Mouse (Mus musculus) hindbrain, embryonic 16.5 days (tissue): ENCODE data around the gene Adm2. TPM values are rescaled to one million over a fixed set of nuclear protein-coding genes. Genes with fewer than 3 reads are reported as not detected.

Experiments used
- ATAC-seq: fragments of 200-750 bp; cut with Nextera tagmentation; 2 replicates; pipeline ENCODE4 v1.8.0; 2017; ENCODE audit warnings: moderate TSS enrichment, moderate library complexity
- H3K27ac ChIP-seq: fragments of 300-500 bp; sonication (generic); 2 replicates; pipeline ENCODE4 v1.5.1; 2014; ENCODE audit warnings: low read depth, mild to moderate bottlenecking, control low read depth, low read length, moderate library complexity
- H3K27me3 ChIP-seq: fragments of 300-500 bp; sonication (generic); replicated peaks from 2 replicates; pipeline ENCODE4 v1.6.1; 2014; ENCODE audit warnings: low read length; ENCODE audit not compliant: control insufficient read depth, insufficient read depth
- H3K36me3 ChIP-seq: fragments of 300-500 bp; sonication (generic); 2 replicates; pipeline ENCODE4 v1.6.1; 2014; ENCODE audit warnings: mild to moderate bottlenecking, low read length, moderate library complexity, mixed read lengths; ENCODE audit not compliant: control insufficient read depth, insufficient read depth
- H3K4me1 ChIP-seq: fragments of 300-500 bp; sonication (generic); 2 replicates; pipeline ENCODE4 v1.6.1; 2014; ENCODE audit warnings: low read depth, low read length; ENCODE audit not compliant: control insufficient read depth, insufficient read depth
- H3K4me2 ChIP-seq: fragments of 300-500 bp; sonication (generic); 2 replicates; pipeline ENCODE4 v1.6.1; 2014; ENCODE audit warnings: mild to moderate bottlenecking, low read length, control low read depth, moderate library complexity
- H3K4me3 ChIP-seq: fragments of 300-500 bp; sonication (generic); 2 replicates; pipeline ENCODE4 v1.5.1; 2014; ENCODE audit warnings: mild to moderate bottlenecking, low read length, control low read depth, moderate library complexity
- H3K9ac ChIP-seq: fragments of 300-500 bp; sonication (generic); 2 replicates; pipeline ENCODE4 v1.6.1; 2014; ENCODE audit warnings: low read depth, mild to moderate bottlenecking, control low read depth, low read length, moderate library complexity
- H3K9me3 ChIP-seq: fragments of 300-500 bp; sonication (generic); 2 replicates; pipeline ENCODE4 v1.6.1; 2014; ENCODE audit warnings: mild to moderate bottlenecking, low read length, moderate library complexity; ENCODE audit not compliant: control insufficient read depth
- WGBS: fragments of 180-500 bp; shearing (Covaris S2); extraction: QIAGEN DNeasy Blood & Tissue Kit; methylation state at CpG from one replicate; pipeline ENCODE4 v1.1.7; 2014; 5-methylcytosine and 5-hydroxymethylcytosine counted together
- polyA plus RNA-seq: library from polyadenylated mRNA; unstranded; fragments of >200 nt; fragmentation: Nextera tagmentation; extraction: Ambion mirVana; gene quantifications from 2 replicates; pipeline ENCODE4 v1.2.1, GENCODE M21; 2015

The Adm2 gene
- polyA plus RNA-seq, 1 experiment from 2014 or later: not detected

GRCm38 (mm10) chr15:89316146-89316545, 6.4 kb upstream of the Adm2 start:
- Histone ChIP-seq H3K9me3 (no peaks in the 10 kb centered on the region), H3K27ac (no peak overlapping the region), H3K27me3 (no peaks in the 10 kb centered on the region), H3K4me3 (no peak overlapping the region), H3K4me1 (peaks cover 23% of the 10 kb centered on the region), H3K4me2 (no peak overlapping the region), H3K9ac (no peak overlapping the region), H3K36me3 (no peaks in the 10 kb centered on the region)
- ATAC-seq: no peak
- 65% methylated on average over 11 of the region's 11 CpGs for WGBS

- 85% methylated on average over 8 of the region's 8 CpGs for WGBS
- Histone ChIP-seq H3K4me2 (no peak overlapping the region), H3K27me3 (0 out of 2 replicates have a peak, but pooled peaks cover 2% of the 10 kb centered on the region), H3K4me1 (no peaks in the 10 kb centered on the region), H3K27ac (no peak overlapping the region), H3K9ac (no peak overlapping the region), H3K36me3 (no peaks in the 10 kb centered on the region), H3K4me3 (no peak overlapping the region), H3K9me3 (no peaks in the 10 kb centered on the region)
- no peak for ATAC-seq
Measured at GRCm38 (mm10) chr15:89321264-89321663, 1.3 kb upstream of the Adm2 start.

GRCm38 (mm10) chr15:89323656-89324055, 1.1 kb downstream of the Adm2 start:
- Histone ChIP-seq H3K9ac (no peak overlapping the region), H3K9me3 (no peaks in the 10 kb centered on the region), H3K36me3 (no peaks in the 10 kb centered on the region), H3K27me3 (0 out of 2 replicates have a peak, but pooled peaks cover 2% of the 10 kb centered on the region), H3K27ac (no peak overlapping the region), H3K4me3 (no peak overlapping the region), H3K4me1 (no peaks in the 10 kb centered on the region), H3K4me2 (no peak overlapping the region)
- ATAC-seq: no peak
- WGBS: 90% methylated on average over 4 of the region's 4 CpGs

DNA sequence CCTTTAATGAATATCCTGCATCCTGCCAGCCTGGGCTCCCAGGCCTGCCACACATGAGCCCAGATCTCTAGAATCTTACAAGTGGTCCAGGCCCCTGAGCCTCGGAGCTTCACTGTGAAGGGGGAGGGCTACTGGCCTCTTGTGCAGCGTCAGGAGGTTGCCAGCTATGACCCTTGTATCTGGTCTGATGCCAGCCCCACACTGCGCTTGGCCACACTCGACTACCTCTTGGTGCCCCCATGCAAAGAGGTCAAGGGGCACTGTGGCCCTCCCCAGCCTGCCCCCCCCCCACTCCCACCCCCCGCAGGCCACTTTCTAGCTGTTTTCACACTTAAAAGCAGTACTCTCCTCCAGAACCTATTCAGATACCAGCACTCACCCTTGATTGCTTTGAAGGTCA, 3.9 kb downstream of the Adm2 start:
- no peak for ATAC-seq
- no peak overlapping the region for H3K27ac ChIP-seq
- H3K4me3 ChIP-seq: no peak overlapping the region
- H3K4me1 ChIP-seq: no peaks in the 10 kb centered on the region
- H3K9ac ChIP-seq: no peak overlapping the region
- WGBS: 66% methylated on average over 5 of the region's 5 CpGs
- no peaks in the 10 kb centered on the region for H3K9me3 ChIP-seq
- H3K4me2 ChIP-seq: no peak overlapping the region
- H3K36me3 ChIP-seq: no peaks in the 10 kb centered on the region
- H3K27me3 ChIP-seq: 0 out of 2 replicates have a peak, but pooled peaks cover 2% of the 10 kb centered on the region

- Histone ChIP-seq H3K4me2 (no peak within 1 kb of the TSS), H3K4me1 (no peaks in the 10 kb centered on the region), H3K36me3 (no peaks in the 10 kb centered on the region), H3K9ac (no peak within 1 kb of the TSS), H3K27me3 (no peaks in the 10 kb centered on the region), H3K27ac (no peak within 1 kb of the TSS), H3K4me3 (no peak within 1 kb of the TSS), H3K9me3 (no peaks in the 10 kb centered on the region)
- WGBS: 91% methylated on average over 7 of the region's 7 CpGs
- no peak for ATAC-seq
Measured at GRCm38 (mm10) chr15:89334271-89334670, 11.8 kb downstream of the Adm2 start, which contains the start of gene Miox. Miox (plus strand) TSS chr15:89334398.

DNA sequence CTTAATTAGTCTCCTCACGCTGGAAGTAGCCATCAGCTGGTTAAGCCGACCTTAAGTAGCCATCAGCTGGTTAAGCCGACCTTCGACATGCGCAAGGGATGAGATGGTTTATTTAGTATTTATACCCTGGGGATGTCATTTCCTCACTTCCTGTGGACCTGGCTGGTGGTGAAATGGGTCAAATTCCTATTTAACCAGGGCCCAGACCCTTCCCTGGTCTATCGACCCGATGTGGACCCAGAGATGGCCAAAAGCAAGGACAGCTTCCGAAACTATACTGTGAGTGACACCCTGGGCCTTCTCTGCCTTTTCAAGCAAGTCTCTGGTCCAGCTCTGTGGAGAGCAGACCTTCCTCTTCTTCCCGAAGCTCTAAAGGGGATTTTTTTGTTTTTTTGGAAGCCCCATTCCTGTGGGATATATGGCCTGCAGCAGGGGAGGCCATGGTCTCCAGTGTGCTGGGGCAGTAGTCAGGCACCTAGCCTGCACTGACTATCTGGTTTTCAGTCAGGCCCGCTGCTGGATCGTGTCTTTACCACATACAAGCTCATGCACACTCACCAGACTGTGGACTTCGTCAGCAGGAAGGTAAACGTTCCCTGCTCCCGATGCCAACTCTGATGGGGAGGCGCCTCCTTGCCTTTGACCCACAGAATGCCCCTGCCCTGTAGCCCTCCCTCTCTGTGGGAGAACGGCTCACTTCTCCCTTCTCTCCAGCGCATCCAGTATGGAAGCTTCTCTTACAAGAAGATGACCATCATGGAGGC, 12.4 kb downstream of the Adm2 start:
- WGBS: 86% methylated on average over 17 of the region's 17 CpGs
- Histone ChIP-seq H3K27ac (no peak overlapping the region), H3K27me3 (no peaks in the 10 kb centered on the region), H3K9me3 (no peaks in the 10 kb centered on the region), H3K9ac (no peak overlapping the region), H3K36me3 (no peaks in the 10 kb centered on the region), H3K4me2 (no peak overlapping the region), H3K4me3 (no peak overlapping the region), H3K4me1 (no peaks in the 10 kb centered on the region)
- no peak for ATAC-seq

GRCm38 (mm10) chr15:89336422-89336821, 13.9 kb downstream of the Adm2 start:
- no peaks in the 10 kb centered on the region for H3K36me3 ChIP-seq
- H3K9ac ChIP-seq: no peak overlapping the region
- ATAC-seq: no peak
- H3K4me2 ChIP-seq: no peak overlapping the region
- no peaks in the 10 kb centered on the region for H3K4me1 ChIP-seq
- no peaks in the 10 kb centered on the region for H3K9me3 ChIP-seq
- H3K27ac ChIP-seq: no peak overlapping the region
- WGBS: 93% methylated on average over 14 of the region's 14 CpGs
- no peaks in the 10 kb centered on the region for H3K27me3 ChIP-seq
- H3K4me3 ChIP-seq: no peak overlapping the region

DNA sequence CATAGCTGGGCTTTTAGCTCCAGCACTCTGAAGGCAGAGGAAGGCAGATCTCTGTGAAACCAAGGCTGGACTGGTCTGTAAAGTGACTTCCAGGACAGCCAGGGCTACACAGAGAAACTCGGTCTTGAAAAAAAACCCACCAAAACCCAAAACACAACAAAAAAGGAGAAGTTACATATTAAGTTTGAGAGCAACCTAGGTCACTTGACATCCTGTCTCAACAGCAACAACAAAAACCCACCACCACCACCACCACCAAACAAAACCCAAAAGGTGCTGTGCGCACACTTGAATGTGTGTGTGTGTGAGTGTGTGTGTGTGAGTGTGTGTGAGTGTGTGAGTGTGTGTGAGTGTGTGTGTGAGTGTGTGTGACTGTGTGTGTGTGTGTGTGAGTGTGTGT, 17.2 kb downstream of the Adm2 start:
- Histone ChIP-seq H3K27ac (no peak overlapping the region), H3K4me2 (no peak overlapping the region), H3K4me3 (no peak overlapping the region), H3K9me3 (no peaks in the 10 kb centered on the region), H3K27me3 (no peaks in the 10 kb centered on the region), H3K9ac (no peak overlapping the region), H3K4me1 (no peaks in the 10 kb centered on the region), H3K36me3 (no peaks in the 10 kb centered on the region)
- WGBS: 92% methylated on average over 2 of the region's 2 CpGs
- no peak for ATAC-seq

GRCm38 (mm10) chr15:89340136-89340535, 17.6 kb downstream of the Adm2 start:
- Histone ChIP-seq H3K4me1 (no peaks in the 10 kb centered on the region), H3K9me3 (no peaks in the 10 kb centered on the region), H3K27me3 (no peaks in the 10 kb centered on the region), H3K4me2 (no peak overlapping the region), H3K27ac (no peak overlapping the region), H3K9ac (no peak overlapping the region), H3K36me3 (no peaks in the 10 kb centered on the region), H3K4me3 (no peak overlapping the region)
- no peak for ATAC-seq
- WGBS: 89% methylated on average over 3 of the region's 3 CpGs
